Mouse (Mus musculus): ENCODE data around the gene Zdhhc20. TPM values are rescaled to one million over a fixed set of nuclear protein-coding genes. Genes with fewer than 3 reads are reported as not detected.

Zdhhc20 gene
- polyA plus RNA-seq, 1 experiment from 2014 or later = 36.6 TPM

- Histone ChIP-seq H3K9ac (ENCODE audit: low read depth, low read length) (no peak overlapping the region), H3K4me2 (ENCODE audit: low read length) (no peak overlapping the region), H3K27ac (ENCODE audit: low read length) (no peak overlapping the region), H3K9me3 (replicated peaks; ENCODE audit: control insufficient read depth, low read length, poor library complexity, severe bottlenecking) (no peaks in the 10 kb centered on the region), H3K4me3 (ENCODE audit: low read depth, low read length) (no peak overlapping the region), H3K36me3 (ENCODE audit: control insufficient read depth, insufficient read depth, low read length) (no peaks in the 10 kb centered on the region), H3K4me1 (ENCODE audit: control insufficient read depth, insufficient read depth, low read length) (peaks cover 3% of the 10 kb centered on the region; the same call in 1 of the 2 replicates), H3K27me3 (ENCODE audit: control insufficient read depth, insufficient read depth, low read depth, low read length) (no peaks in the 10 kb centered on the region)
- ATAC-seq = no peak
- WGBS = 92% methylated on average over 4 of the region's 4 CpGs
Observed at GRCm38 (mm10) chr14:57820839-57821238, 69.2 kb downstream of the Zdhhc20 start.

GRCm38 (mm10) chr14:57811844-57812243, 78.2 kb downstream of the Zdhhc20 start:
- no peak for ATAC-seq
- H3K9me3 ChIP-seq (replicated peaks; ENCODE audit: control insufficient read depth, low read length, poor library complexity, severe bottlenecking) = no peaks in the 10 kb centered on the region
- WGBS = 96% methylated on average over 5 of the region's 5 CpGs
- no peak overlapping the region for H3K4me3 ChIP-seq (ENCODE audit: low read depth, low read length)
- no peaks in the 10 kb centered on the region for H3K27me3 ChIP-seq (ENCODE audit: control insufficient read depth, insufficient read depth, low read depth, low read length)
- H3K36me3 ChIP-seq (ENCODE audit: control insufficient read depth, insufficient read depth, low read length) = 0 out of 2 replicates have a peak, but pooled peaks cover 3% of the 10 kb centered on the region
- H3K4me1 ChIP-seq (ENCODE audit: control insufficient read depth, insufficient read depth, low read length) = no peaks in the 10 kb centered on the region
- H3K4me2 ChIP-seq (ENCODE audit: low read length) = no peak overlapping the region
- no peak overlapping the region for H3K9ac ChIP-seq (ENCODE audit: low read depth, low read length)
- H3K27ac ChIP-seq (ENCODE audit: low read length) = no peak overlapping the region

GRCm38 (mm10) chr14:57810886-57811285, 79.2 kb downstream of the Zdhhc20 start:
- H3K9me3 ChIP-seq (replicated peaks; ENCODE audit: control insufficient read depth, low read length, poor library complexity, severe bottlenecking) = no peaks in the 10 kb centered on the region
- H3K4me1 ChIP-seq (ENCODE audit: control insufficient read depth, insufficient read depth, low read length) = no peaks in the 10 kb centered on the region
- no peak overlapping the region for H3K27ac ChIP-seq (ENCODE audit: low read length)
- no peak overlapping the region for H3K4me3 ChIP-seq (ENCODE audit: low read depth, low read length)
- H3K9ac ChIP-seq (ENCODE audit: low read depth, low read length) = no peak overlapping the region
- WGBS = 97% methylated on average over 2 of the region's 2 CpGs
- H3K36me3 ChIP-seq (ENCODE audit: control insufficient read depth, insufficient read depth, low read length) = peaks cover 10% of the 10 kb centered on the region; the same call in 1 of the 2 replicates
- no peak overlapping the region for H3K4me2 ChIP-seq (ENCODE audit: low read length)
- H3K27me3 ChIP-seq (ENCODE audit: control insufficient read depth, insufficient read depth, low read depth, low read length) = no peaks in the 10 kb centered on the region
- no peak for ATAC-seq

- Histone ChIP-seq H3K27me3 (ENCODE audit: control insufficient read depth, insufficient read depth, low read depth, low read length) (no peaks in the 10 kb centered on the region), H3K4me2 (ENCODE audit: low read length) (no peak overlapping the region), H3K4me1 (ENCODE audit: control insufficient read depth, insufficient read depth, low read length) (no peaks in the 10 kb centered on the region), H3K4me3 (ENCODE audit: low read depth, low read length) (no peak overlapping the region), H3K36me3 (ENCODE audit: control insufficient read depth, insufficient read depth, low read length) (peaks cover 23% of the 10 kb centered on the region), H3K27ac (ENCODE audit: low read length) (no peak overlapping the region), H3K9ac (ENCODE audit: low read depth, low read length) (no peak overlapping the region), H3K9me3 (replicated peaks; ENCODE audit: control insufficient read depth, low read length, poor library complexity, severe bottlenecking) (no peaks in the 10 kb centered on the region)
- 77% methylated on average over 5 of the region's 5 CpGs for WGBS
- ATAC-seq = no peak
Observed at GRCm38 (mm10) chr14:57808558-57808957, 81.5 kb downstream of the Zdhhc20 start.

- Histone ChIP-seq H3K27me3 (ENCODE audit: control insufficient read depth, insufficient read depth, low read depth, low read length) (no peaks in the 10 kb centered on the region), H3K4me1 (ENCODE audit: control insufficient read depth, insufficient read depth, low read length) (peaks cover 20% of the 10 kb centered on the region), H3K27ac (ENCODE audit: low read length) (no peak overlapping the region), H3K4me3 (ENCODE audit: low read depth, low read length) (no peak overlapping the region), H3K36me3 (ENCODE audit: control insufficient read depth, insufficient read depth, low read length) (peaks cover 29% of the 10 kb centered on the region), H3K4me2 (ENCODE audit: low read length) (no peak overlapping the region), H3K9me3 (replicated peaks; ENCODE audit: control insufficient read depth, low read length, poor library complexity, severe bottlenecking) (no peaks in the 10 kb centered on the region), H3K9ac (ENCODE audit: low read depth, low read length) (no peak overlapping the region)
- WGBS = 90% methylated on average over 4 of the region's 4 CpGs
- ATAC-seq = no peak
Observed at GRCm38 (mm10) chr14:57803731-57804130, 86.3 kb downstream of the Zdhhc20 start.

- no peaks in the 10 kb centered on the region for H3K9me3 ChIP-seq (replicated peaks; ENCODE audit: control insufficient read depth, low read length, poor library complexity, severe bottlenecking)
- H3K9ac ChIP-seq (ENCODE audit: low read depth, low read length) = peak within 1 kb of the TSS; percentile 75
- peak within 1 kb of the TSS; percentile 76 for H3K27ac ChIP-seq (ENCODE audit: low read length)
- peak within 1 kb of the TSS; percentile 61 for H3K4me3 ChIP-seq (ENCODE audit: low read depth, low read length)
- WGBS = under 1% methylated on average over 92 of the region's 99 CpGs
- ATAC-seq = peak; percentile 98
- no peaks in the 10 kb centered on the region for H3K27me3 ChIP-seq (ENCODE audit: control insufficient read depth, insufficient read depth, low read depth, low read length)
- peak within 1 kb of the TSS; percentile 64 for H3K4me2 ChIP-seq (ENCODE audit: low read length)
- peaks cover 20% of the 10 kb centered on the region for H3K4me1 ChIP-seq (ENCODE audit: control insufficient read depth, insufficient read depth, low read length)
- H3K36me3 ChIP-seq (ENCODE audit: control insufficient read depth, insufficient read depth, low read length) = peaks cover 9% of the 10 kb centered on the region
Observed at GRCm38 (mm10) chr14:57797991-57798931, 91.8 kb downstream of the Zdhhc20 start, which contains the start of gene Sap18. Gene Sap18, plus strand, starts transcription at chr14:57798180.

- ATAC-seq = peak; percentile 71
- peak overlapping the region; percentile 75 for H3K27ac ChIP-seq (ENCODE audit: low read length)
Observed at GRCm38 (mm10) chr14:57797551-57797950, 92.5 kb downstream of the Zdhhc20 start.

GRCm38 (mm10) chr14:57791171-57791570, 98.9 kb downstream of the Zdhhc20 start:
- no peaks in the 10 kb centered on the region for H3K4me1 ChIP-seq (ENCODE audit: control insufficient read depth, insufficient read depth, low read length)
- H3K27ac ChIP-seq (ENCODE audit: low read length) = no peak overlapping the region
- no peaks in the 10 kb centered on the region for H3K36me3 ChIP-seq (ENCODE audit: control insufficient read depth, insufficient read depth, low read length)
- no peaks in the 10 kb centered on the region for H3K27me3 ChIP-seq (ENCODE audit: control insufficient read depth, insufficient read depth, low read depth, low read length)
- H3K4me2 ChIP-seq (ENCODE audit: low read length) = no peak overlapping the region
- H3K9me3 ChIP-seq (replicated peaks; ENCODE audit: control insufficient read depth, low read length, poor library complexity, severe bottlenecking) = no peaks in the 10 kb centered on the region
- WGBS = 92% methylated on average over 4 of the region's 4 CpGs
- no peak for ATAC-seq
- no peak overlapping the region for H3K9ac ChIP-seq (ENCODE audit: low read depth, low read length)
- H3K4me3 ChIP-seq (ENCODE audit: low read depth, low read length) = no peak overlapping the region

More at GRCm38 (mm10) chr14:57797551-57797950, 92.5 kb downstream of the Zdhhc20 start:
- 12% methylated on average over 7 of the region's 7 CpGs for WGBS
- Histone ChIP-seq H3K9me3 (replicated peaks; ENCODE audit: control insufficient read depth, low read length, poor library complexity, severe bottlenecking) (no peaks in the 10 kb centered on the region), H3K4me3 (ENCODE audit: low read depth, low read length) (peak overlapping the region; percentile 61), H3K9ac (ENCODE audit: low read depth, low read length) (peak overlapping the region; percentile 60), H3K4me2 (ENCODE audit: low read length) (peak overlapping the region; percentile 60), H3K36me3 (ENCODE audit: control insufficient read depth, insufficient read depth, low read length) (peaks cover 4% of the 10 kb centered on the region), H3K4me1 (ENCODE audit: control insufficient read depth, insufficient read depth, low read length) (peaks cover 20% of the 10 kb centered on the region), H3K27me3 (ENCODE audit: control insufficient read depth, insufficient read depth, low read depth, low read length) (no peaks in the 10 kb centered on the region)

GRCm38 (mm10) chr14:57789759-57790158, 100.3 kb downstream of the Zdhhc20 start:
- Histone ChIP-seq H3K27me3 (ENCODE audit: control insufficient read depth, insufficient read depth, low read depth, low read length) (no peaks in the 10 kb centered on the region), H3K9ac (ENCODE audit: low read depth, low read length) (no peak overlapping the region), H3K4me2 (ENCODE audit: low read length) (no peak overlapping the region), H3K4me3 (ENCODE audit: low read depth, low read length) (no peak overlapping the region), H3K36me3 (ENCODE audit: control insufficient read depth, insufficient read depth, low read length) (no peaks in the 10 kb centered on the region), H3K9me3 (replicated peaks; ENCODE audit: control insufficient read depth, low read length, poor library complexity, severe bottlenecking) (no peaks in the 10 kb centered on the region), H3K27ac (ENCODE audit: low read length) (no peak overlapping the region), H3K4me1 (ENCODE audit: control insufficient read depth, insufficient read depth, low read length) (no peaks in the 10 kb centered on the region)
- ATAC-seq = no peak
- 91% methylated on average over 9 of the region's 9 CpGs for WGBS

Measured in midbrain, embryonic 16.5 days (tissue).